Mouse (Mus musculus) kidney, embryonic 16.5 days (tissue): ENCODE measurements around the gene Bag3. TPM values are rescaled to one million over a fixed set of nuclear protein-coding genes. Genes with fewer than 3 reads are reported as not detected.
A peak's percentile ranks its signal among the peaks of the same experiment; 100 is the strongest.

Source experiments
- ATAC-seq: fragments of 200-750 bp; cut with Nextera tagmentation; 2 replicates; pipeline ENCODE4 v1.8.0; 2017; ENCODE audit warnings: moderate TSS enrichment; ENCODE audit not compliant: low FRiP score, low TSS enrichment
- H3K27ac ChIP-seq: fragments of 300-500 bp; sonication (generic); 2 replicates; pipeline ENCODE4 v1.5.1; 2014; ENCODE audit warnings: low read length
- H3K27me3 ChIP-seq: fragments of 300-500 bp; sonication (generic); 2 replicates; pipeline ENCODE4 v1.6.1; 2014; ENCODE audit warnings: low read length, control low read depth, mixed read lengths; ENCODE audit not compliant: insufficient read depth
- H3K36me3 ChIP-seq: fragments of 300-500 bp; sonication (generic); 2 replicates; pipeline ENCODE4 v1.6.1; 2014; ENCODE audit warnings: low read length, control low read depth, mixed read lengths; ENCODE audit not compliant: insufficient read depth
- H3K4me1 ChIP-seq: fragments of 300-500 bp; sonication (generic); 2 replicates; pipeline ENCODE4 v1.6.1; 2014; ENCODE audit warnings: low read length, control low read depth, mixed read lengths; ENCODE audit not compliant: insufficient read depth
- H3K4me2 ChIP-seq: fragments of 300-500 bp; sonication (generic); replicated peaks from 2 replicates; pipeline ENCODE4 v1.6.1; 2014; ENCODE audit warnings: low read depth, low read length
- H3K4me3 ChIP-seq: fragments of 300-500 bp; sonication (generic); 2 replicates; pipeline ENCODE4 v1.5.1; 2014; ENCODE audit warnings: mild to moderate bottlenecking, low read length
- H3K9ac ChIP-seq: fragments of 300-500 bp; sonication (generic); replicated peaks from 2 replicates; pipeline ENCODE4 v1.6.1; 2014; ENCODE audit warnings: low read length
- H3K9me3 ChIP-seq: fragments of 300-500 bp; sonication (generic); 2 replicates; pipeline ENCODE4 v1.6.1; 2016; ENCODE audit warnings: low read length, control low read depth
- WGBS: fragments of 180-500 bp; shearing (Covaris S2); extraction: QIAGEN DNeasy Blood & Tissue Kit; methylation state at CpG from one replicate; pipeline ENCODE4 v1.1.7; 2014; 5-methylcytosine and 5-hydroxymethylcytosine counted together
- polyA plus RNA-seq: library from polyadenylated mRNA; unstranded; fragments of >200 nt; fragmentation: Nextera tagmentation; extraction: Ambion mirVana; gene quantifications from 2 replicates; pipeline ENCODE4 v1.2.1, GENCODE M21; 2015

Gene Bag3
- polyA plus RNA-seq, 1 experiment from 2014 or later = 11.7 TPM

DNA sequence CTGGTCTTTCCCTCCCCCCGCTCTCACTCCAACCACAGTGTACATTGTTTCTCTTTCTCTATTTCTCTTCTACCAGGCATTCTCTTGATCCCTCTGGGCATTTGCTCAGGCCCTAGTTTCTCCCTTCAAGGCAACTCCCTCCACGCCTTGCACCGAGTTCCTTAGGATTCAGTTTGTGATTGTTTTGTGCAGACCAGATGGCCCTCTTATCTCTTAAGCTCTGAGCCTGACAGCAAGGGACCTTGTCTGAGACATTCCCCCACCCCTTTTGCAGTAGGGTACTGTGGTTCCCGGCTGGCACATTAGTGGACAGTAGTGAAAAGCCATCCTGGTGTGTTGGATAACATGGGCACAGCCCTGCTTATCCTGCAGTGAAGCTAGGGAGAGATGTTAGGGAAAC is 19.1 kb downstream of the Bag3 start:
- no peaks in the 10 kb centered on the region for H3K27me3 ChIP-seq
- no peak overlapping the region for H3K27ac ChIP-seq
- no peaks in the 10 kb centered on the region for H3K9me3 ChIP-seq
- peaks cover 36% of the 10 kb centered on the region for H3K36me3 ChIP-seq
- H3K4me3 ChIP-seq = no peak overlapping the region
- ATAC-seq = no peak
- H3K9ac ChIP-seq = no peak overlapping the region
- H3K4me2 ChIP-seq = no peak overlapping the region
- WGBS = 83% methylated on average over 4 of the region's 4 CpGs
- H3K4me1 ChIP-seq = peaks cover 11% of the 10 kb centered on the region; the same call in 1 of the 2 replicates

DNA sequence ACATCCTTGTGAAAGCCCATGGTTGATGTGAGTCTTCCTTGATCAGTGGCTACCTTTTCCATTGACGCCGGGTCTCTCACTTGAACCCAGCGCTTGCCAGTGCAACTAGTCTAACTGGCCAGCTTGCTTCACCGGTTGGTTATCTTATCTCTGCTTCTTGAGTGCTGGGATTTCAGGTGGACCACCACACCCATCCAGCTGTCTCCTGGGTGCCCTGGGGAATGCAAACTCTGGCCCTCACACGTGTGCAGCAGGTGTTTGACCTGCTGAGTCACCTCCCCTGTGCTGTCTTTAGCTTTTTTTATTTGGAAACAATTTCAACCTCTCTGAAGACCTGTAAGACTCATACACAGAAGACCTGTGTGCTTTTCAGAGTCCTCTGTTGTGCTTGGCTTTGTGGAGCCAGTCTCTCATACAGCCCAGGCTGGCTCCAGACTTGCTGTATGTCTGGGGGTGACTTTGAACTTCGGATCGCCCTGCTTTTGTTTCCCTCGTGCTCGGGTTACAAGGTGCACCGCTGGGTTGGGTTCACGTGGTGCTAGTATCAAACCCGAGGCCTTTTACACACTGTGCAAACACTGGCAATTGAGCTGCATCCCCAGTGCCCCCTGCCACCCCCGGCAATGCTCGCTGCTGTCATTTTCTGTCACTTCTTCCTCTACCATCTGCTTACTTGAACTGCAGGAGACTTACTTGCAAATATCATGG is 19.9 kb downstream of the Bag3 start:
- Histone ChIP-seq H3K36me3 (peaks cover 43% of the 10 kb centered on the region), H3K4me2 (no peak overlapping the region), H3K4me3 (no peak overlapping the region), H3K27ac (no peak overlapping the region), H3K27me3 (no peaks in the 10 kb centered on the region), H3K9ac (no peak overlapping the region), H3K9me3 (0 out of 2 replicates have a peak, but pooled peaks cover 3% of the 10 kb centered on the region), H3K4me1 (0 out of 2 replicates have a peak, but pooled peaks cover 6% of the 10 kb centered on the region)
- 72% methylated on average over 14 of the region's 14 CpGs for WGBS
- no peak for ATAC-seq

- 0 out of 2 replicates have a peak, but pooled peaks cover 3% of the 10 kb centered on the region for H3K4me1 ChIP-seq
- no peak overlapping the region for H3K27ac ChIP-seq
- 95% methylated on average over 3 of the region's 3 CpGs for WGBS
- H3K36me3 ChIP-seq = peaks cover 46% of the 10 kb centered on the region
- no peak for ATAC-seq
- no peak overlapping the region for H3K4me3 ChIP-seq
- 0 out of 2 replicates have a peak, but pooled peaks cover 3% of the 10 kb centered on the region for H3K9me3 ChIP-seq
- no peaks in the 10 kb centered on the region for H3K27me3 ChIP-seq
- no peak overlapping the region for H3K9ac ChIP-seq
- no peak overlapping the region for H3K4me2 ChIP-seq
Measured at GRCm38 (mm10) chr7:128543961-128544360, 20.5 kb downstream of the Bag3 start.

- WGBS = 92% methylated on average over 7 of the region's 7 CpGs
- no peak overlapping the region for H3K4me3 ChIP-seq
- H3K27ac ChIP-seq = no peak overlapping the region
- ATAC-seq = no peak
- H3K9me3 ChIP-seq = 0 out of 2 replicates have a peak, but pooled peaks cover 3% of the 10 kb centered on the region
- H3K9ac ChIP-seq = no peak overlapping the region
- H3K4me2 ChIP-seq = no peak overlapping the region
- 0 out of 2 replicates have a peak, but pooled peaks cover 3% of the 10 kb centered on the region for H3K4me1 ChIP-seq
- H3K27me3 ChIP-seq = no peaks in the 10 kb centered on the region
- H3K36me3 ChIP-seq = peaks cover 46% of the 10 kb centered on the region
Measured at GRCm38 (mm10) chr7:128544566-128545262, 21.3 kb downstream of the Bag3 start.

DNA sequence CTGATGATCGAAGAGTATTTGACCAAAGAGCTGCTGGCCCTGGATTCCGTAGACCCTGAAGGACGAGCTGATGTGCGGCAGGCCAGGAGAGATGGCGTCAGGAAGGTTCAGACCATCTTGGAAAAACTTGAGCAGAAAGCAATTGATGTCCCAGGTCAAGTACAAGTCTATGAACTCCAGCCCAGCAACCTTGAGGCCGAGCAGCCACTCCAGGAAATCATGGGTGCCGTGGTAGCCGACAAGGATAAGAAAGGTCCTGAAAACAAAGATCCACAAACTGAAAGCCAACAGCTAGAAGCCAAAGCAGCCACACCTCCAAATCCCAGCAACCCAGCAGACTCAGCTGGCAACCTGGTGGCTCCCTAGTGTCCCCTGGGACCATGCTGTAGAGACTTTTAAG is 22.6 kb downstream of the Bag3 start:
- no peak for ATAC-seq
- H3K9ac ChIP-seq = no peak overlapping the region
- H3K27me3 ChIP-seq = no peaks in the 10 kb centered on the region
- peaks cover 40% of the 10 kb centered on the region for H3K36me3 ChIP-seq
- H3K9me3 ChIP-seq = 0 out of 2 replicates have a peak, but pooled peaks cover 3% of the 10 kb centered on the region
- no peak overlapping the region for H3K4me2 ChIP-seq
- WGBS = 98% methylated on average over 8 of the region's 8 CpGs
- H3K4me3 ChIP-seq = no peak overlapping the region
- 0 out of 2 replicates have a peak, but pooled peaks cover 3% of the 10 kb centered on the region for H3K4me1 ChIP-seq
- H3K27ac ChIP-seq = no peak overlapping the region

GRCm38 (mm10) chr7:128549137-128549536 is 25.7 kb downstream of the Bag3 start:
- no peak for ATAC-seq
- 48% methylated on average over 4 of the region's 4 CpGs for WGBS
- Histone ChIP-seq H3K4me3 (no peak overlapping the region), H3K27ac (no peak overlapping the region), H3K4me1 (peaks cover 4% of the 10 kb centered on the region; the same call in 1 of the 2 replicates), H3K36me3 (peaks cover 31% of the 10 kb centered on the region), H3K9me3 (0 out of 2 replicates have a peak, but pooled peaks cover 3% of the 10 kb centered on the region), H3K4me2 (no peak overlapping the region), H3K9ac (no peak overlapping the region), H3K27me3 (no peaks in the 10 kb centered on the region)

DNA sequence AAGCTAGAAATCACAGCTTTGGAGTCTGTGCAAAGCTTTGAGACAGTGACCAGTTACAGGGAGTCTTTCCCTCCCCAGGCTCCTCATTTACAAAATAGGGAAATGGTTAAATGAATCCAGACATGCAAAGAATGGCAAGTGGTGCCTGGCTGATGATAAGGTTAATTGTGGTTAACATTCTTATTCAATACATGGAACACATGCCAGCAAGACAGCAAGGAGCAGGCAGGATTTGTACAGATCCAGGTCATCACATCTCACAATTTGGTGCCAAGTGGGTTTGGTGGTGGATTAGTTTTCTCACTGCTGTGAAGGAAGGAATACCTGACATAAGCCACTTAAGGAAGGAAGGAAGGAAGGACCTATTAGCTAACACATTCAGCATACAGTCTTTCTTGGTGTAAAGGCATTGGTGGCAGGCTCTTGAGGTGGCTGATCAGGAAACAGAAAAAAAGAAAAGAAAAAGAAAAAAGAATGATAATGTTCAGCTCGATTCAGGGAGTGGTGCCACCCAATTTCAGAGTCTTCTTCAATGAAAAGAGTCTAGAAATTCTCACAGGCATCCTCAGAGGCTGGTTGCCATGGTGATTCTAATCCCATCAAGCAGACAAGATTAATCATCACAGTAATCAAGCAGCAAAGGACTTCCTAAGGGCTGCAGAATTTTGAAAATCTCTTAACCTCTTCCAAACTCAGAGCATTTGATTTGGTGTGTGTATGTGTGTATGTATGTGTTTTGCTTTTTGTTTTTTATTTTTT is 27.1 kb downstream of the Bag3 start:
- Histone ChIP-seq H3K4me3 (no peak overlapping the region), H3K36me3 (peaks cover 25% of the 10 kb centered on the region), H3K4me2 (no peak overlapping the region), H3K9me3 (0 out of 2 replicates have a peak, but pooled peaks cover 3% of the 10 kb centered on the region), H3K27ac (no peak overlapping the region), H3K27me3 (no peaks in the 10 kb centered on the region), H3K4me1 (peaks cover 7% of the 10 kb centered on the region; the same call in 1 of the 2 replicates), H3K9ac (no peak overlapping the region)
- ATAC-seq = no peak
- WGBS = 54% methylated on average over 1 of the region's 1 CpGs

GRCm38 (mm10) chr7:128551087-128551457 is 27.7 kb downstream of the Bag3 start:
- ATAC-seq = no peak
- 0 out of 2 replicates have a peak, but pooled peaks cover 3% of the 10 kb centered on the region for H3K9me3 ChIP-seq
- H3K27ac ChIP-seq = no peak overlapping the region
- H3K4me1 ChIP-seq = peaks cover 7% of the 10 kb centered on the region; the same call in 1 of the 2 replicates
- no peak overlapping the region for H3K4me2 ChIP-seq
- WGBS = 70% methylated on average over 3 of the region's 3 CpGs
- no peak overlapping the region for H3K9ac ChIP-seq
- H3K36me3 ChIP-seq = peaks cover 20% of the 10 kb centered on the region
- no peaks in the 10 kb centered on the region for H3K27me3 ChIP-seq
- H3K4me3 ChIP-seq = no peak overlapping the region

DNA sequence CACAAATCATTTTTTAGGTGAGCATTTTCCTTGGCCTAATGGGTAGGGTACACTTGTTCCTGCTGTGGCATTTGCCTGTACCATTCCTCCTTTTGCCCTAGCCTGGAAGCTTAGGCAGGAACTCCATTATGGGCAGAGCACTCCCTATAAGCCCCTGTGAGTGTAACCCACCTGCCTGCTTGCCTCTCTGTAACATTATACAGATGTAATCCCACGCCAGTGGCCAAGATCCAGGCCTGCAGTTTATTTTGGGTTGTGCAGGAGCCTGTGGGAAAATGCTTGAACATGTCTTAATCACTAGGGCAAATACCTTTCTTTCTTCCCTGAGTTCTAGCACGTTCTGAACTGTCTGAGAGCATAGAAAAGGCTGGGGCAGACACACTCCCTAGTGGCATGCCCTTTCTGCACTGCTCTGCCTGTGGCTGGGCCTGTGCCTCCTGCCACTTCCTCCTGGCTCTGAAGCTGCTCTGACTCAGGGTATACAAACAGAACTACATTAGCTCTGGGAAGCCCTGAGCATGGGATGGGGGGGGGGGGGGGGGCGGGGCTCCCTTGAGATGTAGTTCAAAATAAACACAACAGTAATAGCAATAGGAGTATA is 29.8 kb downstream of the Bag3 start:
- Histone ChIP-seq H3K27ac (no peak overlapping the region), H3K4me3 (no peak overlapping the region), H3K36me3 (peaks cover 4% of the 10 kb centered on the region; the same call in 1 of the 2 replicates), H3K9ac (no peak overlapping the region), H3K27me3 (no peaks in the 10 kb centered on the region), H3K4me1 (peaks cover 7% of the 10 kb centered on the region; the same call in 1 of the 2 replicates), H3K9me3 (no peaks in the 10 kb centered on the region), H3K4me2 (no peak overlapping the region)
- WGBS = 25% methylated on average over 2 of the region's 3 CpGs
- ATAC-seq = peak; percentile 59; the same call in 1 of the 2 replicates
